Mouse (Mus musculus): ENCODE measurements around the gene Bik.

DNA sequence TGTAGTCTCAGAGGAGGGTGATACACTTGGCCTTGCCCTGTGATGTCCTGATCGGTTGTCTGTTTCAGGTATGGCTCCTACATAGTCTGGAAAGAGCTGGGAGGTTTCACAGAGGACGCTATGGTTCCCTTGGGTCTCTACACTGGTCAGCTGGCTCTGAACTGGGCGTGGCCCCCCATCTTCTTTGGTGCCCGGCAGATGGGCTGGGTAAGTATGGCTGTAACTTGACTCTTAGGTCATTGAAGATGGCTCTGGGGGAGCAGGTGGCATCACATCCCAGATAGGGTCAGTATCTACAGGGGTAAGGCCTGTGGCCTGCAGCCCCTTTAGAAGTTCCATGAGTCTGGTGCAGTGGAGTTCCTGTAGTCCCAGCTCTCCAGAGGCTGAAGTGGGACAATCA lies 45.5 kb downstream of the Bik start:
- TF ChIP-seq CTCF (IDR thresholded peaks at IDR 0.05; ENCODE audit: insufficient read depth, low read length): no peak
- TF ChIP-seq POLR2A (IDR thresholded peaks at IDR 0.05; ENCODE audit: borderline replicate concordance, extremely low read depth, low read depth, low read length): no peak

All from lung, adult 2 months (tissue).